Mouse (Mus musculus) intestine, embryonic 14.5 days (tissue): Measurements from ENCODE around the gene Rhno1. TPM values are rescaled to one million over a fixed set of nuclear protein-coding genes. Genes with fewer than 3 reads are reported as not detected.
"Not testable (repeated sequence)": the region's sequence is repeated elsewhere in the genome, so short reads cannot be mapped to it uniquely, and the experiment has no call there.

Experiments used
- ATAC-seq: fragments of 200-750 bp; cut with Nextera tagmentation; replicated peaks from 2 replicates; pipeline ENCODE4 v1.8.0; 2017; ENCODE audit warnings: low read depth, moderate number of reproducible peaks, moderate TSS enrichment, moderate library complexity; ENCODE audit not compliant: low FRiP score, low TSS enrichment
- DNase-seq: peaks from one replicate; pipeline ENCODE4 v3.0.0-alpha.2; 2018; ENCODE audit warnings: low spot score
- H3K27ac ChIP-seq: fragments of 300-500 bp; sonication (generic); 2 replicates; pipeline ENCODE4 v1.5.1; 2014; ENCODE audit warnings: low read depth, mild to moderate bottlenecking, control low read depth
- H3K27me3 ChIP-seq: fragments of 300-500 bp; sonication (generic); replicated peaks from 2 replicates; pipeline ENCODE4 v1.6.1; 2014; ENCODE audit warnings: low read length, control low read depth; ENCODE audit not compliant: control insufficient read depth, insufficient read depth
- H3K36me3 ChIP-seq: fragments of 300-500 bp; sonication (generic); 2 replicates; pipeline ENCODE4 v1.6.1; 2014; ENCODE audit warnings: low read length, control low read depth; ENCODE audit not compliant: control insufficient read depth, insufficient read depth
- H3K4me1 ChIP-seq: fragments of 300-500 bp; sonication (generic); replicated peaks from 2 replicates; pipeline ENCODE4 v1.6.1; 2014; ENCODE audit warnings: low read length, control low read depth, mixed read lengths; ENCODE audit not compliant: control insufficient read depth, insufficient read depth
- H3K4me2 ChIP-seq: fragments of 300-500 bp; sonication (generic); 2 replicates; pipeline ENCODE4 v1.6.1; 2014; ENCODE audit warnings: low read length
- H3K4me3 ChIP-seq: fragments of 300-500 bp; sonication (generic); 2 replicates; pipeline ENCODE4 v1.5.1; 2014; ENCODE audit warnings: low read depth, low read length, control low read depth, mixed read lengths
- H3K9ac ChIP-seq: fragments of 300-500 bp; sonication (generic); 2 replicates; pipeline ENCODE4 v1.6.1; 2014; ENCODE audit warnings: mild to moderate bottlenecking, low read length
- H3K9me3 ChIP-seq: fragments of 300-500 bp; sonication (generic); 2 replicates; pipeline ENCODE4 v1.6.1; 2016; ENCODE audit warnings: low read length, control low read depth; ENCODE audit not compliant: control insufficient read depth
- WGBS: fragments of 180-500 bp; shearing (Covaris S2); extraction: QIAGEN DNeasy Blood & Tissue Kit; methylation state at CpG from one replicate; pipeline ENCODE4 v1.1.7; 2014; 5-methylcytosine and 5-hydroxymethylcytosine counted together
- polyA plus RNA-seq: library from polyadenylated mRNA; unstranded; fragments of >200 nt; fragmentation: Nextera tagmentation; extraction: Ambion mirVana; gene quantifications from 2 replicates; pipeline ENCODE4 v1.2.1, GENCODE M21; 2014

The Rhno1 gene
- polyA plus RNA-seq, 1 experiment from 2014 or later = 125 TPM

DNA sequence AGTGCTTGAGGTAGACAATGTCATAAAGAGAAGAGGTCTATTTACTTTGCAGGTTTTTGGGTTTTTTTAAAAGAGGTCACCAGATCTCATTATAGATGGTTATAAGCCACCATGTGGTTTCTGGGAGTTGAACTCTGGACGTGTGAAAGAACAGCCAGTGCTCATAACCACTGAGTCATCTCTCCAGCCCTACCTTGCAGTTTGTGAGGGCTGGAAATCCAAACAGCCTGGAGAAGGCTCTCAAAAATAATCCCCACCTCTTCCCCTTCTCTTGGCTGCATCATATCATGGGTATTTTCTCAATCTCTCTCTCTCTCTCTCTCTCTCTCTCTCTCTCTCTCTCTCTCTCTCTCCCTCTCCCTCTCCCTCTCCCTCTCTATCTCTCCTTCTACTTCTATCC, 28.0 kb upstream of the Rhno1 start:
- ATAC-seq (no peak), DNase-seq (no peak)
- H3K4me1 ChIP-seq = no peaks in the 10 kb centered on the region
- no peaks in the 10 kb centered on the region for H3K27me3 ChIP-seq
- no peaks in the 10 kb centered on the region for H3K9me3 ChIP-seq
- H3K36me3 ChIP-seq = no peaks in the 10 kb centered on the region
- H3K27ac ChIP-seq = no peak overlapping the region
- WGBS = 64% methylated on average over 1 of the region's 1 CpGs
- H3K9ac ChIP-seq = no peak overlapping the region
- H3K4me2 ChIP-seq = no peak overlapping the region
- no peak overlapping the region for H3K4me3 ChIP-seq

DNA sequence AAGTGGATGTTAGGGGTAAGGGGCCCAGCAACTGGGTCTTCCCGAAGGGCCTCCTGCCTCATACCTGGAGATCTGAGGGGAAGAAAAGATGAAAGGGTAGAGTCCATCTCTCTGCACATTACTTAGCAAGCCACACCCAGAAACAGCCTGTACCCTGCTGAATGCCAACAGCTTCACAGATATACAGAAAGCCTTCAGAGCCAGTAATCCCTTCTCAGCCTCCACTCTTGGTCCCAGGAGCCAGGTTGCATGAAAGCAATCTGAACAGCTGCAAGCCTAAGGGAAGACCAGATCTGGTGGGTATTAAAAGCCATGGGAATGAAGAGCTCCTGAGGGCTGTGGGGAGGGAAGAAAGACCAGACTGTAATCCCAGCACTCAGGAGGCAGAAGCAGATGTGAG, 26.5 kb upstream of the Rhno1 start:
- no peak overlapping the region for H3K4me3 ChIP-seq
- H3K36me3 ChIP-seq = no peaks in the 10 kb centered on the region
- H3K27me3 ChIP-seq = no peaks in the 10 kb centered on the region
- no peak overlapping the region for H3K4me2 ChIP-seq
- WGBS = 86% methylated on average over 1 of the region's 1 CpGs
- no peak overlapping the region for H3K27ac ChIP-seq
- DNase-seq = no peak
- no peaks in the 10 kb centered on the region for H3K9me3 ChIP-seq
- H3K4me1 ChIP-seq = no peaks in the 10 kb centered on the region
- no peak overlapping the region for H3K9ac ChIP-seq
- ATAC-seq = no peak

DNA sequence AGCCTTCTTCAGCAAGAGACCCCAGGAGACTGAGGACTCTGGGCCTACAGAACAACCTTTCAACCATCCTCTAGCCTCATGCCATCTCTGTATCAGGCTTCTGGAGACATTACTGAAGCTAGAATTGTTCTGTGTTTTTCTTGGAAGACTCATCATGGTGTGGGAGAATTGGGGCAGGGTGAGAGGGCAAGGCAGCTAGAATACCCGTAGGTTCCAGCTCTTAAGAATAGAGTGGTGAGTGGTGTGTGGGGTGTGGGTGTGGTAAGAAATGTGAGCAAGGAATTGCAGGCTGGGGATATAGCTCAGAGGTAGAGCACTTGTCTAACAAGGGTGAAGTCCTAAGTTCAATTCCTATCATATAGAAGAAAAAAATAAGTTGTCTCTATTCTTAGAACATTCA, 22.3 kb upstream of the Rhno1 start:
- H3K36me3 ChIP-seq = no peaks in the 10 kb centered on the region
- DNase-seq (no peak), ATAC-seq (no peak)
- WGBS = 67% methylated on average over 1 of the region's 1 CpGs
- H3K9ac ChIP-seq = no peak overlapping the region
- H3K27ac ChIP-seq = no peak overlapping the region
- no peaks in the 10 kb centered on the region for H3K9me3 ChIP-seq
- no peak overlapping the region for H3K4me3 ChIP-seq
- no peaks in the 10 kb centered on the region for H3K27me3 ChIP-seq
- H3K4me1 ChIP-seq = no peaks in the 10 kb centered on the region
- no peak overlapping the region for H3K4me2 ChIP-seq

DNA sequence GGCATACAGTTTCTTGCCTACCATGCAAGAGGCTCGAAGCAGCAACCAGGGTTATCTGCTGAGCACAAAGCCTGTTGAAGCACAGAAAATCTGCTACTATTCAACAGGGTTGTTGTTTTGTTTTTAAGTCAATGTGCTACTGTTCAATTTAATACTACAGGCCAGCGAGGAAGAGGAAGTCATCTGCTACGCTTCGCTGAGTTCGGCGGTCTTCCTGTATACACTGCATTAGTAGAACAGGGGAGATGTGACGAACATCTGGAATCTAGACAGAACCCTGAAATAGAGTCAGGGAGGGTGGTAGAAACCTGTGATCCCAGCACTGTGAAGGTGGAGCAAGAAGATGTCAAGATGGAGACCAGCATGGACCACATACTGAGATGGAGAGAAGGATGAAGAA, 21.0 kb upstream of the Rhno1 start:
- Histone ChIP-seq H3K9ac (no peak overlapping the region), H3K4me3 (no peak overlapping the region), H3K9me3 (no peaks in the 10 kb centered on the region), H3K4me2 (no peak overlapping the region), H3K27ac (no peak overlapping the region), H3K4me1 (no peaks in the 10 kb centered on the region), H3K27me3 (no peaks in the 10 kb centered on the region), H3K36me3 (no peaks in the 10 kb centered on the region)
- 79% methylated on average over 7 of the region's 7 CpGs for WGBS
- no peak for ATAC-seq
- no peak for DNase-seq

DNA sequence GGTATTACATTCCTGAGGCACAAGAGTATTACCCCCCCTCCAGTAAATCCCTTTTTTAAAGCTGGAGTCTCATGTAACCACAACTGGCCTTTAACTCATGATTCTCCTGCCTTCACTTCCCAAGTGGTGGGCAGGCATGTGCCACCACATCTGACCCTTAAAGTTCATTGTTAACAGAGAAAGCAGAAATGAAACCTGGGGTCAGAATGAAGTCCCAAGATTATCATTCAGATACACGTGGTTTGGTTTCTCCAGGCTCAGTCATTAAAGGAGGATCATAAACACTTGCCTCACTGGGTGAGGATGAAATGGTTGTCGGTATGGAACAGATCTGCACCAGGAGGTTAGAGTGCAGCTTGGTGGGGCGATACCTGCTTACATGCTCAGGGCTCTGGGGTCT, 18.5 kb upstream of the Rhno1 start:
- no peak overlapping the region for H3K4me2 ChIP-seq
- ATAC-seq = no peak
- H3K4me1 ChIP-seq = no peaks in the 10 kb centered on the region
- no peak overlapping the region for H3K4me3 ChIP-seq
- H3K27ac ChIP-seq = no peak overlapping the region
- no peak overlapping the region for H3K9ac ChIP-seq
- H3K27me3 ChIP-seq = no peaks in the 10 kb centered on the region
- no peak for DNase-seq
- H3K9me3 ChIP-seq = no peaks in the 10 kb centered on the region
- peaks cover 3% of the 10 kb centered on the region; the same call in 1 of the 2 replicates for H3K36me3 ChIP-seq
- WGBS = 70% methylated on average over 3 of the region's 3 CpGs

DNA sequence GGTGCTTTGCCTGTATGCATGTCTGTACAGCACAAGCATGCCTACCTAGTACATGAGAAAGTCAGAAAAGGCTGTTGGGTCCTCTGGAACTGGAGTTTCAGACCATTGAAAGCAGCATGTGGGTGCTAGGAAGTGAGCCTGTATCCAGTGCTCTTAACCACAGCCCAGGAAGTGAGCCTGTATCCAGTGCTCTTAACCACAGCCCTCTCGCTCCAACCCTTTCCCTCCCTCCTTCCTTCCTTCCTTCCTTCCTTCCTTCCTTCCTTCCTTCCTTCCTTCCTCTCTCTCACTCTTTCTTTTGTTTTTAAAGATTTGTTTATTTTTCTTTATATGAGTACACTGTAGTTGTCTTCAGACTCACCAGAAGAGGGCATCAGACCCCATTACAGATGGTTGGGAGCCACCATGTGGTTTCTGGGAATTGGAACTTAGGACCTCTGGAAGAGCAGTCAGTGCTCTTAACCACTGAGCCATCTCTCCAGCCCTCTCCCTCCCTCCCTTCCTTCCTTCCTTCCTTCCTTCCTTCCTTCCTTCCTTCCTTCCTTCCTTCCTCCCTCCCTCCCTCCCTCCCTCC, 18.0 kb upstream of the Rhno1 start:
- H3K4me3 ChIP-seq, H3K9me3 ChIP-seq, H3K4me2 ChIP-seq, H3K9ac ChIP-seq, DNase-seq, H3K27ac ChIP-seq, H3K4me1 ChIP-seq, H3K27me3 ChIP-seq, ATAC-seq, H3K36me3 ChIP-seq: not testable (repeated sequence)
- WGBS = 74% methylated on average over 1 of the region's 1 CpGs

DNA sequence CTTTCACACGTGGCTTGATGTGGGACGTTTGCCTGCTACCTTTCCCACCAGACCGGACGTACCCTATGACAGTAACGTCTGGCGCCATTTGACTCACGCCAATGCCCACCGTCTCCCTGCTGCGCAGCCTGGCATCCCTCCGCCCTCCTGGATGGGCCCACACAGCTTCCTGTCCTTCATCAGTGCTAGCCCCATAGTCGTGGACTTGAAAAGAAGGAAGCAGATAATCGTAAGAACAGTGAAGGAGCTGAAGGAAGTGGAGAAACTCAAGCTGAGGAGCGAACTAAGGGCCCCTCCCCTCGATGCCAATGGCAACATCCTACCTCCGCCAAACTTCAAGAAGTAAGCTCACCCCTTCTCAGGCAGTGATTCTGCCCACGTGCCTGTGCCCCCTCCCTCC, 16.9 kb upstream of the Rhno1 start:
- H3K36me3 ChIP-seq = peaks cover 16% of the 10 kb centered on the region
- DNase-seq = no peak
- no peaks in the 10 kb centered on the region for H3K27me3 ChIP-seq
- ATAC-seq = no peak
- WGBS = 80% methylated on average over 16 of the region's 16 CpGs
- no peak overlapping the region for H3K9ac ChIP-seq
- H3K9me3 ChIP-seq = no peaks in the 10 kb centered on the region
- no peak overlapping the region for H3K4me2 ChIP-seq
- no peak overlapping the region for H3K4me3 ChIP-seq
- no peaks in the 10 kb centered on the region for H3K4me1 ChIP-seq
- H3K27ac ChIP-seq = no peak overlapping the region

DNA sequence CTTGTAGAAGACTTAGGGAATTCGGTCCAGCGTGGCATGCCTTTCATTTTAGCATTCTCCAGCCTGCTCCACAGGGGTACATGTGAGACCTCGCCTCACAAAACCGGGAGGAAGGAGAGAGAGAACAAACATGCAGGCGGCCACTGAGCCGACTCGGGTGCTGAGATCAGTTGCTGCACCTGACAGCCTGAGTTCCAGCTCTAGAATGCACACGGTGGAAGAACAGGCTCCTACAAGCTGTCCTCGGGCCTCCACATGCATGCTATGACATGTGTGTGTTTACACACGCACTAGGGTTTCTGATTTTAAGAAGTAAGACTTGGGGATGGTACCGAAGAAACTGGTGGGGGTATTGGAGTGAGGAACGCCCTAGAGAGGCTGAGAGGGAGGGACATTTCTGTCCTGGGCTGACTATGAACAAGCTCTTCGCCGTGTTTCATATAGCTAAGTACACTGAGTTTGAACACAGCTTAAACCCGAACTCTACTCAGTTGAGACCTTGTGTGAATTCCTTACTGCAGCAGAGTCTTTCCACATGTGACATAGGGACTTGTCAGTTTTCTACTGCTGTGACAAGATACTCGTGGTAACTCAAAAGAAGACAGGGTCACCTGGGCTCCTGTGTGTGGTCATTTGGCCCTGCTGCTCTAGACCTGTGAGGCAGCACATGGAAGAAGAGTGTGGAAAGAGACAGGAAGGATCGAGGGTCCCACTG, 13.8 kb upstream of the Rhno1 start:
- ATAC-seq (no peak), DNase-seq (no peak)
- H3K4me1 ChIP-seq = no peaks in the 10 kb centered on the region
- no peak overlapping the region for H3K4me2 ChIP-seq
- no peaks in the 10 kb centered on the region for H3K9me3 ChIP-seq
- no peak overlapping the region for H3K9ac ChIP-seq
- H3K27me3 ChIP-seq = no peaks in the 10 kb centered on the region
- H3K4me3 ChIP-seq = no peak overlapping the region
- H3K36me3 ChIP-seq = peaks cover 47% of the 10 kb centered on the region
- no peak overlapping the region for H3K27ac ChIP-seq
- 91% methylated on average over 17 of the region's 17 CpGs for WGBS

DNA sequence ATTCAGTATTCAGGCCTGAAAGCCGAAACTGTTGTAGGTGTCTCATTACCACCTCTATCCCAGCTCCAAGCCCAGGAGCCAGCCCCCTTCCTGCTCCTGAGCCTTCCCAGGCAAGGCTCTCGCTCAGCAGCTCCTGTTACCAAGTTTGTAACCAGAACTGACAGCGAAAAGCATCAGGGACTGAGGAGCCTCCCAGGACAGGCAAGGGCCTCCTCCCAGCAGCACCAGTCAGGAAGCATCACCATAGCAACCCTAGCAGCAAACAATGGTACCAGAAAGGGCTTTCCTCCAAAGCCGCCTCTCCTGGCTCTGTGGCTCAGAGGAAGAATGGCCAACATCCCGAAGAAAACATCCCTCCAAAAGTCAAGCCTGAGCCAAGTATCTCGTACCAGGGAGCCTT, 12.5 kb upstream of the Rhno1 start, which contains the start of the genes Tex52 and Gm44596:
Gene Tex52 (plus strand): TSS at position 265 of the 400 bp plus-strand sequence.
Gene Gm44596 (plus strand): TSS at position 312 of the 400 bp plus-strand sequence.
- H3K4me3 ChIP-seq = no peak within 1 kb of the TSS
- H3K9ac ChIP-seq = no peak within 1 kb of the TSS
- no peaks in the 10 kb centered on the region for H3K27me3 ChIP-seq
- WGBS = 57% methylated on average over 6 of the region's 6 CpGs
- H3K9me3 ChIP-seq = no peaks in the 10 kb centered on the region
- H3K27ac ChIP-seq = no peak within 1 kb of the TSS
- no peaks in the 10 kb centered on the region for H3K4me1 ChIP-seq
- peaks cover 61% of the 10 kb centered on the region for H3K36me3 ChIP-seq
- DNase-seq (no peak), ATAC-seq (no peak)
- no peak within 1 kb of the TSS for H3K4me2 ChIP-seq
